Mouse (Mus musculus): ENCODE measurements around the gene Hcls1. TPM values are rescaled to one million over a fixed set of nuclear protein-coding genes. Genes with fewer than 3 reads are reported as not detected.

The Hcls1 gene
- total RNA-seq, 2 experiments from 2014 or later, result 8.6 to 12.1 TPM

- intact Hi-C loops (cut with DNase I), result no loop called here
- no peak for DNase-seq
Measured at GRCm38 (mm10) chr16:36983796-36984195, 49.0 kb downstream of the Hcls1 start.

DNA sequence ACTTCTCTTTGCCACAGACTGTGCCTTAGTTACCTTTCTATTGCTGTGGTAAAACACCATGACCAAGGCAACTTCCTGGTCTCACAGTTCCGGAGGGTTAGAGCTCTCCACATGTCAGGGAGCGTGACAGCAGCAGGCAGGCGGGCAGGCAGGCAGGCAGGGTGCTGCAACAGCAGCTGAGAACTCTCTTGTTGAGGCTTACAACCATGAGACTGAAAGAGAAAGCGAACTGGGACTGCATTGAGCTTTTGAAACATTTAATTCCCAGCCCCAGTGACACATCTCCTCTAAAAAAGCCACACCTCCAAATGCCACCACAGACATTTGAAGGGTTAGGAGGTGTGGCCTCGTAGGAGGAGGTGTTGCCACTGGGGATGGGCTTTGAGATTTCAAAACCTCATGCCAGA is 50.9 kb downstream of the Hcls1 start:
- intact Hi-C loops (cut with DNase I), result loop anchor here (5.0 kb wide), 1 partner anchor 38 kb away; no protein-coding TSS in a partner anchor
- DNase-seq, result no peak

DNA sequence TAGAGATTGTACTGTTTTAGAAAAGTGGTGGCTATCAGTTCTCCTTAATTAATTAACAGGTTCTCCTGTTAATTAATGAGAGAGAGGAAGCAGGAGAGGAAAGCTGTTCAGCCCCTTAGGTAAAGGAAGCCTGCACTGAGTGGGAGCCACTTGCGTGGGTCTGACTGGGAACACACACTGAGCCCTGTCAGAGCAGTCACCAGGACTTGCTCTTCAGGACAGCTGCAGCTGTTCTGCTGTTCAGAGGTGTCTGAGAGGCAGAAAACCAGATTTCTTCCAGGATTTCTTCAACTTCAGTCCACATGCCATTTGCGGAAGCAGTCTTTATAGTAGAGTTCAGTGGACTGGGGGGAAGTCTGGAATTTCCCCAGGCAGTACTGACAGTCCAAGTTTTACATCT is 52.6 kb downstream of the Hcls1 start:
- intact Hi-C loops (cut with DNase I), result loop anchor here (5.0 kb wide), 1 partner anchor 40 kb away; no protein-coding TSS in a partner anchor

DNA sequence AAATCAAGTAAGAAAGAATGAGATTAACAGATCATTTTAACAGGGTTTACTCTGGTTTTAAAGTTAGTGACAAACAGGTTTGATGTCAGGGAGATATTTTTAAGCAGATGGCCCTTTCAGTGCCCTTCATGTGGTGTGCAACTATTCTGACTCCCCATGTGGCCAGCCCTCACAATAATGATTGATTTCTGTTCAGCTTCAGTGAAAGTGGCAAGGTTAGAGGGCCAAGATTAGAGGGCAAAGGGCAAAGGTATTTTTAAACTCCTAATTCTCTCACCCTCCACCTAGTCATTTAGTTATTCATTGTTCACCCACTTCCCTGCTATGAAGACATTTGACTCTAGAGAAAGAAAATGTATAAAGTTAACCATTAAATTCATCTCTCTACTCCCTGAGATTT is 53.3 kb downstream of the Hcls1 start:
- intact Hi-C loops (cut with DNase I), result loop anchor here (5.0 kb wide), 1 partner anchor 41 kb away; no protein-coding TSS in a partner anchor
- DNase-seq, result no peak

More for the DNA sequence above, 52.6 kb downstream of the Hcls1 start:
- no peak for DNase-seq

GRCm38 (mm10) chr16:36989493-36989892 is 54.7 kb downstream of the Hcls1 start:
- intact Hi-C loops (cut with DNase I), result loop anchor here (5.0 kb wide), 1 partner anchor 42 kb away; no protein-coding TSS in a partner anchor

GRCm38 (mm10) chr16:36989999-36990625 is 55.3 kb downstream of the Hcls1 start, which contains the start of gene Fbxo40:
Gene Fbxo40 (minus strand): TSS chr16:36990467.
- DNase-seq, result peak; percentile 26 to 39
- intact Hi-C loops (cut with DNase I), result loop anchor here (5.0 kb wide), 1 partner anchor 43 kb away; no protein-coding TSS in a partner anchor

More at GRCm38 (mm10) chr16:36989493-36989892, 54.7 kb downstream of the Hcls1 start:
- peak in 1 of 2 experiments; percentile 16 for DNase-seq

DNA sequence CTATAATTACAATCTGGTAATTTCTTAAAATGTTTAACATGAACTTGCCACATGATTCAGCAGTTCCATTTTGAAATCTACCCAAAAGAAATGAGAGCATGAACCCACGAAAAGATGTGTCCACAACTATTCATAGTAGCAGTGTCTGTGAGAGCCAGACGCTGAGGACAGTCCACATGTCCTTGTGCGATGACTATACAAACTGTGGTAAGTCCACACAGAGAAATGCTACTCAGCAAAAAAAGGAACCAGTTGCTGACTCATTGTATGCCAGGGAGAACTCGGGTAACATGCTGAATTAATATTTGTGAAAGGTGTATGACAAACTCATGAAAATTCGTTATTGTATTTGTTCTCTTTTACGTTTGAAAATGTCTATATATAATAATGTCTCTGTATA is 62.9 kb downstream of the Hcls1 start:
- DNase-seq, result no peak
- intact Hi-C loops (cut with DNase I), result no loop called here

DNA sequence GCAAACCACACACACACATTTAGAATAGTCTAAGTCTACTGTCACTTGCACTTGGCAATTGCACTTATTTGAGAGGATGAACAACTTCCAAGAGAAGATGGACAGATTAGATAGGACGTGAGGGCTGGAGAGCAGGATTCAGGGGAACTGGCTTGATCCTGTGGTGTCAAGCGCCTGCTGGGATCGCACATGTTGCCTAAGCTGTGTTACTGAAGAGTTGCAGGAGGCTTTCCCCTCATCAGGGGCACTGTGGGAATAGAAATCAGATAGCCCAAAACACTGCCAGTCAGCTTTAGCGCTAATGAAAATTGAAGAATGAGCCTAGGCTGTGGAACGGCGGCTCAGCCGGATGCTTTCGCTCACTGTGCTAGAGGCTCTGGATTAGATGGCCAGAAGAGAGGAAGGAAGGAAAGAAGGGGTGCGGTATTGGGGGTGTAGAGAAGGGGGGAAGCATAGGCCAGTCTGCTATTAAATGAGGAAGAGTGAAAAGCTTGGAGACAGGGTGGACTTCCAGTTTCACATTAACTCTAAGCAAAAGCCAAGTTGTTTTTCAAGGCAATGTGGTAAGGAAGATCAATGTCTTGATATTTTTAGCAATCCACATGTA is 64.7 kb downstream of the Hcls1 start:
- intact Hi-C loops (cut with DNase I), result no loop called here
- DNase-seq, result no peak

GRCm38 (mm10) chr16:37009262-37009661 is 74.5 kb downstream of the Hcls1 start:
- intact Hi-C loops (cut with DNase I), result loop anchor here (1.0 to 5.0 kb wide), 2 partner anchors 64 to 192 kb away; no protein-coding TSS in a partner anchor
- DNase-seq, result no peak

GRCm38 (mm10) chr16:37010370-37010769 is 75.6 kb downstream of the Hcls1 start:
- DNase-seq, result peak; percentile 3 to 39

DNA sequence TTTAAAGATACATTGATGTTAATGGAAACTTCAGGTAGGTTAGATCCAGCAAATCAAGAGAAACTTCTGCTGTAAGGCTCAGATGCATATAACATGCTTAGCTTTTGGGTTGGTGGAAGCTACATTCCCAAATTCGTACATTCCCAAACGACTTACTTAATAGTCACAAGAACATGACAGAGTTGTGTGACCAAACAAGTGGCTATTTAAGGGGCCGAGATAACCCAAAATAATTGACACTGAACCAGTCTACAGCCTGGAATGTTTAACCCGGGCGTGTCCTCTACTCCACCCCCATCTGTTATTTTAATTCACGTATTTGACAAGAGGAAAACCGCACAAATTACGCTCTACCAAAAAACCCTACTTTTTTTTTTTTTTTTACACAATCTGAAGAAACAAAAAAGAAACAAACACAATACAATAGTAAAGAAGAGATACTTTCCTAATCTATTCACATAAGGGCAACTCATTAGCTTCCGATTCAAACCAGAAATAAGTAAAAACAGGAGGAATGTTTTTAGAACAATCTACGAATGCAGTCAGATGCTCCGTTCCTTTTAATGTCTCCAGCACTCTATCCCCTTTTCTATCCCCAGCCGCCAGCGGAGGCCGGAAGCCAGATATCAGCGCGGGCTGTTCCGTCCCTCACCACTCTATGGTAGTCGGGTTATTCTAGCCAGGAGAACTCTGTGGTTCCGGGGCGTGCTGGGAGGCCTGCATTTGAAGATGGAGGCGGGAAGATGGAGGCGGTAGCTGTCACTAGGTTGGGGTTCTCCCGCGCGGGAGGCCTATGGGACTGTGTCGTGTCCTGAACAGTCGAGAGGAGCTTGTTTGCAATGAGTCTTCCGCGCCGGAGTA is 76.5 kb downstream of the Hcls1 start, which contains the start of gene Polq:
TSS of gene Polq (plus strand) at position 726 of the 861 bp plus-strand sequence.
- intact Hi-C loops (cut with DNase I), result loop anchor here (2.0 to 10.0 kb wide), 4 partner anchors 76 to 538 kb away; partner anchors contain the start of gene Hcls1
- peak; percentile 91 to 96 for DNase-seq

More at GRCm38 (mm10) chr16:37010370-37010769, 75.6 kb downstream of the Hcls1 start:
- intact Hi-C loops (cut with DNase I), result loop anchor here (2.0 to 10.0 kb wide), 4 partner anchors 76 to 538 kb away; partner anchors contain the start of gene Hcls1

DNA sequence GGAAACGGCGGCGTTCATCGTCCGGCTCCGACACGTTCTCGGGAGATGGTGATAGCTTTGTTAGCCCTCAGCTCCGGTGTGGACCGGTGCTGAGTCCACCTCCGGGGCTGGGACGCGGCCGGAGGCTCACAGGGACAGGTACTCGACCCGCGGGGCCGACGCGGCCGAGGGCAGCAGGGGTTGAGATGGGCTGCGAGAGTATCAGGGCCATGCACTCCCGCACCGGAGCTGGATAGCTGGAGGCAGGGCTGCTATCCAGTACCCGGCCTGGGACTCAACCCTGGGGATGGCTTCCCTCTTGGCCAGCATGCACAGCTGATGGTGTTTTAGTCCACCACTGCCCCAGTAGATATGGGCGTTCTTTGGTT is 77.1 kb downstream of the Hcls1 start:
- intact Hi-C loops (cut with DNase I), result loop anchor here (2.0 to 10.0 kb wide), 4 partner anchors 77 to 539 kb away; partner anchors contain the start of gene Hcls1
- no peak for DNase-seq

GRCm38 (mm10) chr16:37012336-37012735 is 77.6 kb downstream of the Hcls1 start:
- DNase-seq, result no peak
- intact Hi-C loops (cut with DNase I), result loop anchor here (10.0 kb wide), 1 partner anchor 288 kb away; no protein-coding TSS in a partner anchor

Other genes with a start within 250 kb of the Hcls1 start
- under 1 TPM; 0.07 to 0.19 TPM for gene Ildr1, start 241.0 kb upstream of the Hcls1 start, total RNA-seq (2021)
- 1 to 10 TPM; 3.6 to 4.0 TPM for gene Slc15a2, start 150.0 kb upstream of the Hcls1 start, total RNA-seq (2021)
- 10 to 100 TPM; 11.6 to 11.9 TPM for gene Iqcb1, start 106.6 kb upstream of the Hcls1 start, total RNA-seq (2021)
- under 1 TPM; 0.60 to 0.71 TPM for gene Eaf2, start 60.0 kb upstream of the Hcls1 start, total RNA-seq (2021)
- gene Golgb1, start 59.8 kb upstream of the Hcls1 start, total RNA-seq (2021), result 10 to 100 TPM; 36.0 to 41.0 TPM
- gene Fbxo40, start 55.5 kb downstream of the Hcls1 start, total RNA-seq (2021), result 100 to 1,000 TPM; 140 to 151 TPM
- gene Polq, start 76.8 kb downstream of the Hcls1 start, total RNA-seq (2021), result 1 to 10 TPM; 1.3 to 1.9 TPM